Mouse (Mus musculus): ENCODE data around the gene Bcat1. TPM values are rescaled to one million over a fixed set of nuclear protein-coding genes. Genes with fewer than 3 reads are reported as not detected.
A peak's percentile ranks its signal among the peaks of the same experiment; 100 is the strongest.

Gene Bcat1
- polyA plus RNA-seq, 1 experiment from 2014 or later, result 6.0 TPM

- H3K4me1 ChIP-seq (ENCODE audit: control insufficient read depth, insufficient read depth, low read length), result peaks cover 5% of the 10 kb centered on the region; the same call in 1 of the 2 replicates
- peak overlapping the region; percentile 84 for H3K4me2 ChIP-seq (ENCODE audit: low read depth, low read length)
- H3K9ac ChIP-seq (ENCODE audit: low read depth, low read length), result peak overlapping the region; percentile 33; the same call in 1 of the 2 replicates
- no peaks in the 10 kb centered on the region for H3K9me3 ChIP-seq (ENCODE audit: control insufficient read depth, low read length)
- WGBS, result 24% methylated on average over 15 of the region's 15 CpGs
- H3K4me3 ChIP-seq (ENCODE audit: low read length), result peak overlapping the region; percentile 48
- ATAC-seq, result no peak
- no peak overlapping the region for H3K27ac ChIP-seq (ENCODE audit: low read length)
- peaks cover 27% of the 10 kb centered on the region for H3K27me3 ChIP-seq (replicated peaks; ENCODE audit: control insufficient read depth, insufficient read depth, low read length)
- no peaks in the 10 kb centered on the region for H3K36me3 ChIP-seq (ENCODE audit: control insufficient read depth, insufficient read depth, low read length)
Measured at GRCm38 (mm10) chr6:145047445-145047857, 28.5 kb downstream of the Bcat1 start.

- no peak overlapping the region for H3K4me2 ChIP-seq (ENCODE audit: low read depth, low read length)
- no peak overlapping the region for H3K4me3 ChIP-seq (ENCODE audit: low read length)
- H3K36me3 ChIP-seq (ENCODE audit: control insufficient read depth, insufficient read depth, low read length), result no peaks in the 10 kb centered on the region
- ATAC-seq, result no peak
- H3K27me3 ChIP-seq (replicated peaks; ENCODE audit: control insufficient read depth, insufficient read depth, low read length), result peaks cover 27% of the 10 kb centered on the region
- WGBS, result 79% methylated on average over 13 of the region's 13 CpGs
- peaks cover 5% of the 10 kb centered on the region; the same call in 1 of the 2 replicates for H3K4me1 ChIP-seq (ENCODE audit: control insufficient read depth, insufficient read depth, low read length)
- H3K9me3 ChIP-seq (ENCODE audit: control insufficient read depth, low read length), result no peaks in the 10 kb centered on the region
- H3K9ac ChIP-seq (ENCODE audit: low read depth, low read length), result no peak overlapping the region
- H3K27ac ChIP-seq (ENCODE audit: low read length), result no peak overlapping the region
Measured at GRCm38 (mm10) chr6:145046266-145046890, 29.6 kb downstream of the Bcat1 start.

- Histone ChIP-seq H3K9ac (ENCODE audit: low read depth, low read length) (no peak overlapping the region), H3K4me2 (ENCODE audit: low read depth, low read length) (no peak overlapping the region), H3K4me3 (ENCODE audit: low read length) (no peak overlapping the region), H3K4me1 (ENCODE audit: control insufficient read depth, insufficient read depth, low read length) (peaks cover 5% of the 10 kb centered on the region; the same call in 1 of the 2 replicates), H3K27me3 (replicated peaks; ENCODE audit: control insufficient read depth, insufficient read depth, low read length) (peaks cover 27% of the 10 kb centered on the region), H3K36me3 (ENCODE audit: control insufficient read depth, insufficient read depth, low read length) (no peaks in the 10 kb centered on the region), H3K27ac (ENCODE audit: low read length) (no peak overlapping the region), H3K9me3 (ENCODE audit: control insufficient read depth, low read length) (no peaks in the 10 kb centered on the region)
- WGBS, result 85% methylated on average over 20 of the region's 20 CpGs
- ATAC-seq, result no peak
Measured at GRCm38 (mm10) chr6:145044916-145045574, 30.9 kb downstream of the Bcat1 start.

GRCm38 (mm10) chr6:145040732-145041131 is 35.3 kb downstream of the Bcat1 start:
- H3K27me3 ChIP-seq (replicated peaks; ENCODE audit: control insufficient read depth, insufficient read depth, low read length), result no peaks in the 10 kb centered on the region
- H3K4me2 ChIP-seq (ENCODE audit: low read depth, low read length), result no peak overlapping the region
- H3K36me3 ChIP-seq (ENCODE audit: control insufficient read depth, insufficient read depth, low read length), result no peaks in the 10 kb centered on the region
- H3K4me3 ChIP-seq (ENCODE audit: low read length), result no peak overlapping the region
- WGBS, result 37% methylated on average over 7 of the region's 7 CpGs
- no peak overlapping the region; the same call in 1 of the 2 replicates for H3K27ac ChIP-seq (ENCODE audit: low read length)
- no peak overlapping the region; the same call in 1 of the 2 replicates for H3K9ac ChIP-seq (ENCODE audit: low read depth, low read length)
- H3K4me1 ChIP-seq (ENCODE audit: control insufficient read depth, insufficient read depth, low read length), result no peaks in the 10 kb centered on the region
- no peaks in the 10 kb centered on the region for H3K9me3 ChIP-seq (ENCODE audit: control insufficient read depth, low read length)
- ATAC-seq, result no peak

- no peak overlapping the region for H3K4me3 ChIP-seq (ENCODE audit: low read length)
- ATAC-seq, result no peak
- WGBS, result 61% methylated on average over 1 of the region's 1 CpGs
Measured at GRCm38 (mm10) chr6:145037626-145038025, 38.4 kb downstream of the Bcat1 start.

GRCm38 (mm10) chr6:145035412-145035811 is 40.6 kb downstream of the Bcat1 start:
- ATAC-seq, result no peak
- no peaks in the 10 kb centered on the region for H3K4me1 ChIP-seq (ENCODE audit: control insufficient read depth, insufficient read depth, low read length)

More at GRCm38 (mm10) chr6:145037626-145038025, 38.4 kb downstream of the Bcat1 start:
- Histone ChIP-seq H3K9ac (ENCODE audit: low read depth, low read length) (no peak overlapping the region), H3K27me3 (replicated peaks; ENCODE audit: control insufficient read depth, insufficient read depth, low read length) (no peaks in the 10 kb centered on the region), H3K4me2 (ENCODE audit: low read depth, low read length) (no peak overlapping the region), H3K36me3 (ENCODE audit: control insufficient read depth, insufficient read depth, low read length) (no peaks in the 10 kb centered on the region), H3K27ac (ENCODE audit: low read length) (no peak overlapping the region), H3K4me1 (ENCODE audit: control insufficient read depth, insufficient read depth, low read length) (no peaks in the 10 kb centered on the region), H3K9me3 (ENCODE audit: control insufficient read depth, low read length) (no peaks in the 10 kb centered on the region)

GRCm38 (mm10) chr6:145030587-145030986 is 45.4 kb downstream of the Bcat1 start:
- Histone ChIP-seq H3K9ac (ENCODE audit: low read depth, low read length) (no peak overlapping the region), H3K27me3 (replicated peaks; ENCODE audit: control insufficient read depth, insufficient read depth, low read length) (no peaks in the 10 kb centered on the region), H3K36me3 (ENCODE audit: control insufficient read depth, insufficient read depth, low read length) (no peaks in the 10 kb centered on the region), H3K4me3 (ENCODE audit: low read length) (no peak overlapping the region), H3K27ac (ENCODE audit: low read length) (no peak overlapping the region), H3K9me3 (ENCODE audit: control insufficient read depth, low read length) (no peaks in the 10 kb centered on the region), H3K4me2 (ENCODE audit: low read depth, low read length) (no peak overlapping the region), H3K4me1 (ENCODE audit: control insufficient read depth, insufficient read depth, low read length) (no peaks in the 10 kb centered on the region)
- WGBS, result 58% methylated on average over 9 of the region's 9 CpGs
- ATAC-seq, result no peak

More at GRCm38 (mm10) chr6:145035412-145035811, 40.6 kb downstream of the Bcat1 start:
- Histone ChIP-seq H3K27me3 (replicated peaks; ENCODE audit: control insufficient read depth, insufficient read depth, low read length) (no peaks in the 10 kb centered on the region), H3K36me3 (ENCODE audit: control insufficient read depth, insufficient read depth, low read length) (no peaks in the 10 kb centered on the region), H3K4me2 (ENCODE audit: low read depth, low read length) (no peak overlapping the region), H3K9ac (ENCODE audit: low read depth, low read length) (no peak overlapping the region), H3K27ac (ENCODE audit: low read length) (no peak overlapping the region), H3K9me3 (ENCODE audit: control insufficient read depth, low read length) (no peaks in the 10 kb centered on the region), H3K4me3 (ENCODE audit: low read length) (no peak overlapping the region)
- 95% methylated on average over 9 of the region's 9 CpGs for WGBS

GRCm38 (mm10) chr6:145023990-145024389 is 52.0 kb downstream of the Bcat1 start:
- WGBS, result 79% methylated on average over 8 of the region's 8 CpGs

GRCm38 (mm10) chr6:145022966-145023725 is 52.8 kb downstream of the Bcat1 start:
- Histone ChIP-seq H3K4me3 (ENCODE audit: low read length) (no peak overlapping the region), H3K9ac (ENCODE audit: low read depth, low read length) (no peak overlapping the region), H3K27ac (ENCODE audit: low read length) (no peak overlapping the region), H3K9me3 (ENCODE audit: control insufficient read depth, low read length) (peaks cover 5% of the 10 kb centered on the region; the same call in 1 of the 2 replicates), H3K4me1 (ENCODE audit: control insufficient read depth, insufficient read depth, low read length) (no peaks in the 10 kb centered on the region), H3K27me3 (replicated peaks; ENCODE audit: control insufficient read depth, insufficient read depth, low read length) (no peaks in the 10 kb centered on the region), H3K36me3 (ENCODE audit: control insufficient read depth, insufficient read depth, low read length) (no peaks in the 10 kb centered on the region), H3K4me2 (ENCODE audit: low read depth, low read length) (no peak overlapping the region)
- ATAC-seq, result no peak
- WGBS, result 82% methylated on average over 14 of the region's 14 CpGs

More at GRCm38 (mm10) chr6:145023990-145024389, 52.0 kb downstream of the Bcat1 start:
- Histone ChIP-seq H3K27ac (ENCODE audit: low read length) (no peak overlapping the region), H3K4me1 (ENCODE audit: control insufficient read depth, insufficient read depth, low read length) (no peaks in the 10 kb centered on the region), H3K36me3 (ENCODE audit: control insufficient read depth, insufficient read depth, low read length) (no peaks in the 10 kb centered on the region), H3K4me3 (ENCODE audit: low read length) (no peak overlapping the region), H3K9me3 (ENCODE audit: control insufficient read depth, low read length) (peaks cover 5% of the 10 kb centered on the region; the same call in 1 of the 2 replicates), H3K27me3 (replicated peaks; ENCODE audit: control insufficient read depth, insufficient read depth, low read length) (no peaks in the 10 kb centered on the region), H3K4me2 (ENCODE audit: low read depth, low read length) (no peak overlapping the region), H3K9ac (ENCODE audit: low read depth, low read length) (no peak overlapping the region)
- no peak for ATAC-seq

Measured in intestine, embryonic 16.5 days (tissue).